Mouse (Mus musculus): ENCODE measurements around the gene Ipcef1.
A peak's percentile ranks its signal among the peaks of the same experiment; 100 is the strongest.

Ipcef1 gene

DNA sequence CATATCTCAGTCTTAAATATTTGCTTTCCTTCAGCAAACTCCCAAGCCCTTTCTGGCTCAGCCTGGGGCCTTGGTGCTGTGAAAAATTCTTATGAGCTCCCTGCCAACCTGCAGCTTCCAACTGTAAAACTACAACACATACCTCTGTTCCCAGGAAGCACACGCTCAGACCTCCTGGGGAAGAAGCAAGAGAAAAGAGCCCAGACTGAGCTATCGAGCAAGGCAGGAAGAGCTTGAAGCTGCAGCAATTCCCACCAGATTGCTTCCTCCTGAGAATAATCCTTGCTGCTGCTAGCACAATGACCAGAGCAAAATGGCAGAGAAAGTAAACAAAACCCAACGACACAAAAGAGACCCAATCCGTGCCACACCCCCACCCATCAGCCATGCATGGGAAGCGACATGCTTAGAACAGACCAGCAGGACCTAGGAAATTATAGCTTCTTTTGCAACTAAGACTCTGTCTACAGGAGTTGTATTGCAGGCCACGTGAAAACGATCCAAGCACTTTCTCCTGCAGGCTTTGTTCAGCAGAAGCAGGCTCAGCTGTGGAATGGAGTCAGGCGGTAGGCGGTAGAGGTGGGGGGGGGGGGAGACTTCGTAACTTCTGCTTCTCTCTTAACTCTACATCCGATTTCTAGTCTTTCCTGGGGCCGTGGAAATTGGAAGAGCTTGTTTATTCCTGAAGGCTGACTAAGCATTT is at the start of gene Ipcef1:
Gene Ipcef1, minus strand, starts transcription at position 164 of the 703 bp plus-strand sequence.
- no peak for DNase-seq

DNA sequence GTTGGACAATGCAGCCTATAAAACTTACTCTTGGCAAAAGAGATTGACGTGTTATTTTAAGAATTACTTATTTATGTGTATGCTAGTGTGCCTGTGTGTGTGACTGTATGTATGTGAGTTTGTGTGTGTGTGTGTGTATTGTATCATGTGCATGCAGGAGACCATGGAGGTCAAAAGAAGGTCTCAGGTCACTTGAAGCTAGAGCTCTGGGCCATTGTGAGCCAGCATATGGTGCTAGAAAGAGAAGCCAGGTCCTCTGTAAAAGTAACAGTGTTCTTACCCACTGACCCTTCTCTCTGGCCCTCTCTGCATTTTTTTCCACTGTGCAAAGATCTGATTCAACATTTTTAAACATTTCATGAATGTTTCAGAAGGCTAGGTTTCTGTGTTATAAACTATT is 25.7 kb upstream of the Ipcef1 start:
- DNase-seq: no peak

DNA sequence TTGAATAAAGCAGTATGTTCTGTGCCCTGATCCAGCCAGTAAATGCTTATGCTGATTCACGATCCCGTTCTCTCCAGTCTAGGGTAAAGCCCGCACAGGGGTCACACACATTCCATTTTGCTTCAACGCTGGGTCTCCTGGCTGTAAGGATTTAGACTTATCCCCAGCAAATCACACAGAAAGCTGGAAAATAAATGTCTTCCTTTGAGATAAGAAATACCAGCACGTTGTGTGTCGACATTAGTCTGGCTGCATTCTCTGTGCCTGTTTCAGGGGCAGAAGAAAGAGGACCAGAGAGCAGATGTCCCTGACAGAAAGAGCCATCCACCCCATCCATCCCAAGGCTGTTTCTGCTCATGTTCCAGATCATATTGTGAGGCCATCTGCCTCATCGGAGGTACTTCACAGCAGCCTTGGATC is 25.1 kb upstream of the Ipcef1 start:
- DNase-seq: no peak

DNA sequence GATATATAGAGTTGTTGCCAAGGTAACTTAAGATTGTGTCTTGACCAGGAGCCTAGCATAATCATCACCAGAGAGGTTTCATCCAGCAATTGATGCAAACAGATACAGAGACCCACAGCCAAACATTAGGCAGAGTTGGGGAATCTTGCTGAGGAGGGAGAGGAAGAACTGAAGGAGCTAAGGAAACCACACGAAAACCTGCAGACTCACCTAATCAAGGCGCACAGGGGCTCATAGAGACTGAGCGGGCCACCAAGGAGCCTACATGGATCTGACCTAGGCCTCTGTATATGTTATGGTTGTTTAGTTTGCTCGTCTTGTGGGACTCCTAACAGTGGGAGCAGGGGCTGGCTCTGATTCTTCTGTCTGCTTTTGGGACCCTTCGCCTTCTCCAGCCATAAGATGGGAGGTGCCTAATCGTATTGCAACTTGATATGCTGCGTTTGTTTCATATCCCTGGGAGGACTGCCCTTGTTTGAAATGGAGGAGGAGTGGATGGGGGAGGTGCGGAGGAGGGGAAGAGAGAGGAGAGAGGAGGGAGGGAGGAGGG is 24.5 kb upstream of the Ipcef1 start:
- peak; percentile 16 for DNase-seq

DNA sequence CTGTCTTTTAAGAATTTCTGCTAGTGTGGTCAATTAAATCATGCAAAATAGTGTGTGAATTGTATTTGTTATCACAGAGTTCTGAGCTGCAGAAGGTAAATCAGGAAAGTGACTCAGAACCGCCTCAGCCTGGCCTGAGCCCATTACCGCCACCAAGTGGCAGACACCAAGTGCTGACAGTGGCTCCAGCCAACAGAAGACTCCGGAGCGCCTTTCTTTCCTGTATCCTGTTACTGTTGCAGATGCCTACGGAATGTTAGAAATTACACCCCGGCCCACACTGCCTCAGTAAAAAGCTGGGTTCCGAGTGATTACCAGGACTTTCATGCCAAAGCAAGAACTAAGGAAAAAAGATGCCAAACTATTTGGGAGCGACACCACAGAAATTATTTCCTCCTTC is 23.9 kb upstream of the Ipcef1 start:
- peak; percentile 57 for DNase-seq

DNA sequence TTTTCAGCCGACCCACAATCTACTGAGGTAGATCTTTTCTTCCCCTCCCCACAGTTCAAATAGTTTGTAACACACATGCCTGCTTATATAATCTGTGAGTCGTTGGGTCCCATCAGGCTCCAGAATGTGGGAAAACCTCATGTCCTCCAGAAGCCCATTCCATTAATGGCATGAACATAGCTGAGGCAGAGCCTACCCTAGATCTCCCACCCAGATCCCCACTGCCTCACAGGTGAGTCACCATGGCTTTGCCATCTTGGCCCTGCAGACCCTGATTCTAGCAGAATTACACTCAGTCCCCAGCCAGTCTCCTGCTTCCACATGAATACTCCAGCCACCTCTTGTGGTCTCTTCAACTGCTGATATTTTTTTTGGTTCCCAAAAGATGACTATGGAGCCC is 23.4 kb upstream of the Ipcef1 start:
- DNase-seq: no peak

DNA sequence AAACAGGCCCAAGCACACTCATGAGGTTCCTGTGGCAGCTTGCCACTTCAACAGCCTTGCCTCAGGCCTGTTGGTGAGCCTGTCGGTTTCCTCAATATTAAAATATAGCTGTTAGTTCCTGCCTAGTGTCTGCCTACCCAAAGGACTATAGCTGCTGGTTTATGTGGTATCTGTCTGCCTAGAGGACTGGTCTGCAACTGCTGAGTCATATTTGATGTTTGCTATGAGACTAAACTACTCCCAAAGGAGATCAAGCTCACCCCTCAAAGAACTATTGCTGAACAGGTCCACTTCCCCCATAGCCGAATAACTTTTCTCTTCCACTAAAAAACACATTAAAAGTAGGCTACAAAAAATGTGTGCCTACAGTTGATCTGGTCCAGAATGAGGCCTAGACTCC is 22.0 kb upstream of the Ipcef1 start:
- DNase-seq: no peak

DNA sequence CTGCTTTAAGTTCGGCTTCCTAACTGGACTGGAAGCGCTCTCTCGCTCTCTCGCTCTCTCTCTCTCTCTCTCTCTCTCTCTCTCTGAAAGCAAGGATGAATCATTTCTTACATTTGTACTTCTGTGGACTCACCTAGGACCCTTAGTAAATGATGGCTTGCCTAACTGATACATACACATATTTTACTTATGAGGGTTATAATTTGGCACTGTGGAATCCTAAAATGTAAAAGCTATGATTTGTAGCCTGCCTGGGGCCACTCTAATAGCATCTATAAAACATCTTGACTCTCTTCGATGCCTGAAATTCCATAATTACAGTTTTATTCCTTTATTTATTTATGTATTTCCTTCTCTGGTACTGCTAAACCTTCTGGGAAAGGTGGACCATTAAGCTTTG is 18.6 kb upstream of the Ipcef1 start:
- no peak for DNase-seq

DNA sequence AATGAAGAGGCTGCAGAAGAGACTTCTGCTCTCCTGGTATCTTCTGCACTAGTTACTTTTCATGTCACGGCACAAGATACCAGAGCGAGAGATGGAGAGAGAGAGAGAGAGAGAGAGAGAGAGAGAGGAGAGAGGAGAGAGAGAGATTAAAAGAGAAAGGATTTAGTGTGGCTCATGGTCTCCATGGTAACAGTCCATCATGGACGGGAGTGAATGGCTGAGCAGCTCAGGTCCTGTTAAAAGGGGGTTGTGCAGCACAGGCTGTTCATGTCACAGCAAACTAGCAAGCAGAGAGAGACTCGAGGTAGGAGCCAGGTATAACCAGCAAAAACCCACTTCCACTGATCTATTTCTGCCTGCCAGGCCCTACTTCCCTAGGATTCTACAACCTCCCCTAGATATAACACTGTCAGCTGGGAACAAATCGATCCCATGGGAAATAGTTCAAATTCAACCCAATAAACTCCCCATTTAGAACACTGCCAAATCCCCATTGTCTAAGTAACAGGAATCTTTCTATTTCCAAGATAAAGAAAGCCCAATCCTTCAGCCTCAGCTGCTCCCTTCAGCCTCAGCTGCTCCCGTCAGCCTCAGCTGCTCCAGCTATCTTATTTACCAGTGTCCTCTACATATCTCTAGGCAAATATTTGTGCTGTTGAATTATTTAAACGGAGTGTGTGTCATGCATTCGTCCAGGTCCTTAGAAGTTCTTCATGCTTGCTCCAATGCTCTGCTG is 18.0 kb upstream of the Ipcef1 start:
- DNase-seq: no peak

DNA sequence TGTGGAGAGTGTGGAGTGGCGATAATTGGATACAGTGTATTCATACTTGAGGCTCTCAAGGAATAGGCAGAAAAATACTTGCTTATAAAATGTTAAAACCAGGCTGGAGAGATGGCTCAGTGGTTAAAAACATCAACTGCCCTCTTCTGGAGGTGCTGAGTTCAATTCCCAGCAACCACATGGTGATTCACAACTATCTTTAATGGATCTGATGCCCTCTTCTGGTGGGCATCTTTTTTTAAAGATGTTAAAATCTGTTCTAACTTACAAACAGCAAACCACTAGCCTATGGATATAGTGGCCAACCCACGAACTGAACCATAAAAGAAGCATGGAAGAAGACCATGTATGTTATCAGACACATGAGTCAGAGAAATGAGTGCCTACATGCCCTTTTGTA is 16.8 kb upstream of the Ipcef1 start:
- no peak for DNase-seq

DNA sequence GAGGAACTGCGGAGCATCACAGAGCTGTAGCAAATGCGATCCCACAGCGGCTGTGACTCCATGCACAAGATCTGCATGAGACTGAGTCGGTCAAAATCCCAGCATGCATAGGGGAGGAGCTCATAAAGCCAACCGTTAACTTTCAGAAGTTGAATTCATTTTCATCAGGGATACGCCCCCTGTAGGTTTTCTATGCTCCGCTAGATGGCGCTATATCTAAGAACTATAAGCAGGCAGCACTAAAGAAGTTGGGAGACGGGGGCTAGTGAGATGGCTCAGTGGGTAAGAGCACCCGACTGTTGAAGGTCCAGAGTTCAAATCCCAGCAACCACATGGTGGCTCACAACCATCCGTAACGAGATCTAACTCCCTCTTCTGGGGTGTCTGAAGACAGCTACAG is 16.3 kb upstream of the Ipcef1 start:
- DNase-seq: no peak

DNA sequence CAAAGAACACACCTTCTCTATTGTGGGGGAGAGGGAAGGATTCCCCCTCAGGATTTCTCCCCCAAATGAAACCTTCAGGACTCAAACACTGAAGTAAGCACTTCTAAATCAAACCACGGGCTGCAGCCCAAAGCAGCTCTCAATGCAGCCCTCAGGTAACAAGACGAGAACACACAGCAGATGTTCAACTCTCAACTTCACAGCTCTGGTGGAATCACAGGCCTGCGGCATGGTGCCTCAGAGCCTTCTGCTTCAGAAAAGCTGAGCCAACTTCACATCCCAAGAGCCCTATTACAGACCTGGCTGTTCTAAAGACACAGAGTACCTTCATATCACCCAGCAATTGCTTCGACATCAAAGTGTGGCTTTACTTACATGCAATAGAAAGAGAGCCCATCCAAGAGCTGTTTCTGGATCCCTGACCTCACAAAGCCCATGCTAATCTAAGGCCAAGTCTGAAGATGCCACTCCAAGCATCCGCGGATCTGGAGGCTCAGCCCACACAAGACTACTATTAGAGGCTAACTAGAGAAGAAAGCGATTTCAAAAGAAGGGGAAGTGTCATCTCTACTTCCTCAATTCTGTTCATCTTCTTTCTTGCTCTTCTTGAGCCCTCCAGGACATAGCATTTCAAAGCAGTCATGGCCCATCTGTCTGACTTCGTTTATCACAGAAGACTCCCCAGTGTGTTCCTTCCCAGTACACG is 11.6 kb upstream of the Ipcef1 start:
- DNase-seq: no peak

DNA sequence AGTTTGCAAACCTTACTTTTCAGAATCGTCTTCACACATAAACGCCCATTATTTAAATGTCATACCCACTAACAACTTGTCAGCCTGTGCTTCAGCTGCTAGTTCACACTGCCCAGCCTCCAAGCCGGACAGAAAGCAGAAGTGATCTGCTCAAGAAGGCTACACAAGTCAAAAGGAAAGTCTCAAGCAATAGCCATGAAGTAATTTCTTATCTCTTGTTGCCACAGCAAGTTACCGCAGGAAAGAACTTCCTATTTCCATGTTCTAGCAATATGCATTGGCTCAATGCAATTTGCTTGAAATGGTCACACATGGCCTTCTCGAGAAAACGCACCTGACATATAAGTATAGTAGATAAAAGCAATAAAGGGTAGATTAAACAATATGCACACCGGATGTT is 10.7 kb upstream of the Ipcef1 start:
- peak; percentile 11 for DNase-seq

DNA sequence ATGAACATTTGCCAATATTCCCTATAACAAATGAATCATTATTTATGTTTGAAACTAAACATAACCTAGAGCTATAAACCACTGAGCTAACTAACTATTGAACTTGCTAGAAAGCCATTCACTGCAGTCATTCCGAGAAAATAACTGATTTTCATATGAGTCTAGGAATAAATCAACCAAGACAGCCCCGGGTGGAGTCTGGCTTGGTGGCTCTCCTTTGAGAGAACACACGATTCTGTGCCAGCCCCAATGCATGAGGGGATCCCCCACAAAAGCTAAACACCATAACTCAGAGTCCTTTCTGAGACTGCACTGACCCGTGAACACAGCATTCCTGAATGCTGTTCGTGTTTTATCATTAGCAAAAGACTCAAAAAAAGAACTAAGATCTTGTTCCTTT is 8.0 kb upstream of the Ipcef1 start:
- no peak for DNase-seq

DNA sequence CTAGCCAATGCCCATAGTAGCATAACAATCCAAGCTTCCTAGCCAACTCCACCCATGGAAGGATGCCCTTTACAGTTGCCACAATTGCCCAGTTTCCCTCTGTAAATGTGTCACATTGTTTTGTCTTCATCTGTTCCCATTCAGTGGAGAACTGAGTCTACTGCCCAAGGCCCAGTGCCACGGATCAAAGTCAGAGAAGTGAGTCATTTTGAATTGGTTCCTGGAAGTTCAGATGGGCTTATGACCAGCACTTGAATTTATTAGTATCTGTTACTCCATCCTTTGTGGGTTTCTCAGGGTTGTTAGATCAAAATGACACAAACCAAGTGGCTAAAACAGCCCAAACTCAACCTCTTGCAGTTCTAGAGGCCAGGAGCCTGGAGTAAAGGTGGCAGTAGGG is 5.3 kb upstream of the Ipcef1 start:
- DNase-seq: no peak

DNA sequence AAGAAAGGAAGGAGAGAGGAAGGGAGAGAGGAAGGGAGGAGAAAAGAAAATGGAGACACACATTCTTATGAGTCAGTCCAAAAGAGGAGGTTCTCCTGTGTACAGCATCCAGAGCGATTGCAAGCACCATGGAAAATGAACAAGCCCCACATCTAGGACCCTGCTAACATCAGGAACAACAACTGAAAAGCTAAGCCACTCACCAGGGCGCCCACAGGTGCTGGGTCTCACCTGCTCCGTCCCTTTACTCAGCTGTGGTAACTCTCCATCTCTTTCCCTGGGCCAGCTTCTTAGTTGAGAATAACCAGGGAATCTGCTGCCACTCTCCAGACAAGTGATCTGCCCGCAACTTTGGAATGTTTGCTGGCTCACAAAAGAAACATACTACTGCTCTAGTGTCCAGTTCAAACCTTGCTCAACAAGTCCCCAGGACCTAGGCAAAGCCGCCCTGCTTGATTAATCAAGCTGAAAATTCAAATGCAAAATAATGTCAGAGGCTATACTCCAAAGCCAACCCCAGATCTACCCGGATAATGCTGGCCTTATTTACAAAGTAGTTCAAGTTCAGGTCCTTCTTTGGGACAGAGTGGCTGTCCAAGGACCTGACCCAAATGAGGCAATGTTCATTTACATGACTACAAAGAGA is 2.4 kb upstream of the Ipcef1 start:
- DNase-seq: no peak

DNA sequence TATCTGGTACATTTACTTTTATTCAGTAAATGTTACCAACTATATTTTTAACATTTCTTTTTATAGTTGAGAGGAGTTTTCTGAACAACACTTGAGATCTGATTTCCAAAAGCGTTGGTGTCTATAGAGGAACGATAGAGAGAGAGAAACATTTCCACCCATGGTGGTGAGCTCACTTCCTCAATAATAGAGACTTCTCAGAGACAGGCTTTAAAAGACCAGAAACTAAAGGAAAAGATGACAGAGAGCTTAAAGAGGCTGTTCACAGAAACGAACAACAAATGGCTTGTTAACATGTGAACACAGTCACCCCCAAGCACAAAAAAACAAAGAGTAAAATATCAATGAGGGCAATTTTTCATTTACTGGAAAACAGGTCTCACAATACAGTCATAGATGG is 2.4 kb downstream of the Ipcef1 start:
- DNase-seq: no peak

DNA sequence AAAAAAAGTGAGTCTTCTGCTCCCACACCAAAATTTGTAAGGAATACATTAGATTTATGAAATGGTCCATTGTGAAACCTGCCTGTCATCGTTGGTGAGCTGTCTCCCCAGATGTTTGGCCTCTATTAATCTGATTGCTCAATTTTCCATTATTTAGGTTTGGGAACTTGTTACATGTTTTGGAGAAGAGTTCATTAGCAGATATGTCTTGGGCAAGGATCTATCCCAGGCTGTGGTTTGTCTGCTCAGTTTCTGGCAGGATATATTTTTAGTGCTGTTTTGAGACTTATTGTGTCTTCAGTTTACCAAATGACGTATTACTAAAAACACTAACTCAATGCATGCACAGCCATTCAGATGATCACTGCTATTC is 4.4 kb downstream of the Ipcef1 start:
- no peak for DNase-seq

DNA sequence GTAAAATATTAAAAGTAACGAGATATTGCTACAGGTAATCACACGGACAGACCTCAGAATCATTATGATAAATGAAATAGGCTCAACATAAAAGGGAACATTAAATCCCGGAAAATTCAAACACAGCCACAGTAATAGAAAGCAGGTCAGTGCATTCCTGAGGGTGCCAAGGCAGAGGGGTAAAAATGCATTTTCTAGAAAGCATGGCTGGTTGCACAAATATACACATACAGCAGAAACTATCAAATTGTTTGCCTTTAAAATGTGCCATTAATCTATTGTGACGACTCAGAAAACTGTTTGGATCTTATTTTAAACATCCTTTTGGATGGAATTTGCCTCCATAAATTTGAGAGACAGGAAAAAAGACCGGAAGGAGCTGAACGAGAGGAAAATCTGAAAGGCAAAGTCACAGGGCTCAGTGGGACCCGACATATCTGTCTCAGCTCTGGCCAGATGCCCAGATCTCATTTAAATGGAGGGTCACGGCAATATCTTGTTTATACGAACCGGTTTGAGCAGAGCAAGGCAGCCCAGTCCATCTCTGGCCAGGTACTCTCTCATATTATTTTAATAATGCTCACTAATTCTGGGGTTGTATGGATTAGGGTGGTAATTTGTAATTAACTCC is 4.9 kb downstream of the Ipcef1 start:
- peak; percentile 11 for DNase-seq

DNA sequence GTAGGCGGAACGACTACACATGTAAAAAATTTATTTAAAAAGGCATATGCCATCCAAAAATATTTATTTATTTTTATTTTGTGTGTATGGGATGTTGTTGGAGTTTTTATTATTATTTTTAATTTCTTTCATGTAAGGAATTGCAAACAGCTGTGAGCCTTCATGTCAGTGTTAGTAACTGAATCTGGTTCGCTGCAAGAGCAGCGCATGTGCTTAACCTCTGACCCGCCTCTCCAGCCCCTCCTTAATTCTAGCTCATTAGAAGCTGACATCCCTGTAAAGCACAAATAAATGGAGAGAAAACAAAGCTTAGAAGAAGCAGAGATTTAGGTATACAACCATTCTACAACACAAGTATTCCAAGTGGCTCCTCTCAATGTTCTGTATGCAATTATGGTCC is 8.4 kb downstream of the Ipcef1 start:
- DNase-seq: no peak

DNA sequence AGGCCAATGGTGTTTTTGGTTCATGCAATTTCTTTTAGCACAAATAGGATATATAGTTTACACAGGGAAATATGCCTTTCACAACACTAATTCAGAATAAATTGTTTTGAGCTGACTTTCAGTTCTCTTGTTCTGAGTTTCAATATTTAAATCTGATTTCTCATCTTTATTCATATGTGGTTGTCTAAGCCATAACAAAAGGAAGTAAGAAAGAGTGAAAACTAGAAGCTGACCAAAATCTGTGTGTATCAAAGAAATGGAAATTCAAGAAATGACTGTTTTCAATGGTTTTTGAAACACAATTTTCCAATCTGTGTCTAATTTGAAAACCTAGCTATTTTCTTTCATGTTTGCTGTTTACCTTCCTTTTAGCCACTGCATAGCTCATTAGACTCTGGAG is 11.2 kb downstream of the Ipcef1 start:
- DNase-seq: no peak

DNA sequence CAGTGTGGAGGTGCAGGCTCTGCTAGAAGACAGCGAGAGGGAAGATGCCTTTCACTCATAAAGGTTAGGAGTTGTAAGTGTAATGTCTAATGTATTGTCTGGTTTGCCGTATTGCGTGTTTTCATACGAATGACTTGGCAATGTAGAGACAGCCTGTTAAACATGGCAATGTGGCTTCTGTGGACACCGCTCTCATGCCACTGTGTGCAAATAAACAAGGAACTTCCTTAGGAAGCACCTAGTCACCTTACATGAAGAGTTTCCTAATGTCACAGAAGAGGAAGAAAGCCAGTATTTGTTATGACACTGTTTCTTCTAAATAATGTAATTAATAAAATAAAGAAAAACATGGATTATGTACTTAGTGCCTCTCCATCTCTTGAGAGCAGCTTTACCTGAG is 15.1 kb downstream of the Ipcef1 start:
- DNase-seq: no peak

DNA sequence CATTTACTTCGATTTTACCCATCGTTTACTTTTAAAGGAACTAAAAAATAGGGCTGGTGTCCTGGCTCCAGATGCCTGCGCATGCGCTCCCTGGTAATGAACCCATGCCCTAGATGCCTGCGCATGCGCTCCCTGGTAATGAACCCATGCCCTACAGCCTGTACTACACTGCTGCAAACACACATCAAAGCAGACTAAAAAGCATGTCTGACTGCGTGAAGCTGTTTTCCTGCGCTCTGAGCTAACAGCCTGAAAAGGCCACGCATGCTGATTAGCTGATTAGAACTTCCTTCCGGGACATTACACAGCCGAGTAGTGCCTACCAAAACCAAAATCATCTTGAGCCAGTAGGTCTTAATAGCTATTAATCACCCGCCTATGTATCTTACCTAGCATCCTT is 16.7 kb downstream of the Ipcef1 start:
- no peak for DNase-seq
